Mouse (Mus musculus) G1E (cell line): Measurements from ENCODE around the gene Vps33b.

Source experiments
- CTCF ChIP-seq: IDR thresholded peaks from 2 replicates; pipeline ENCODE4 v1.5.1; 2012; ENCODE audit warnings: low read depth, low read length, inconsistent platforms, mixed read lengths
- GATA1 ChIP-seq: IDR thresholded peaks from 2 replicates; pipeline ENCODE4 v1.6.1; 2012; ENCODE audit warnings: borderline replicate concordance, low read length, inconsistent platforms, mixed read lengths
- TAL1 ChIP-seq: conservative IDR thresholded peaks from 2 replicates; pipeline ENCODE4 v1.6.1; 2012; ENCODE audit warnings: low read depth, low read length, inconsistent platforms, mixed read lengths

- no peak for TF ChIP-seq CTCF
- no peak for TF ChIP-seq GATA1
- no peak for TF ChIP-seq TAL1
Measured at GRCm38 (mm10) chr7:80257706-80258105, 11.7 kb upstream of the Vps33b start.
